Mouse (Mus musculus) MEL (cell line): ENCODE results near the gene Pdk2. TPM values are rescaled to one million over a fixed set of nuclear protein-coding genes. Genes with fewer than 3 reads are reported as not detected.

Source experiments
- DNase-seq: peaks from one replicate; pipeline ENCODE4 v3.0.0; 2011; ENCODE audit warnings: low read depth, low spot score
- H3K27ac ChIP-seq: 2 replicates; pipeline ENCODE4 v1.5.1; 2012; ENCODE audit warnings: low read depth, mild to moderate bottlenecking, control low read depth, low read length, moderate library complexity; ENCODE audit not compliant: control insufficient read depth
- H3K27me3 ChIP-seq, 2 experiments: fragments of 150-350 bp in 1 of 2; sonication (generic) in 1 of 2; 2 replicates each; pipeline ENCODE4 v1.6.1; 2012; ENCODE audit warnings: low read length in 2 of 2, mild to moderate bottlenecking in 2 of 2, improper control_type of control experiment in 1 of 2, moderate library complexity in 1 of 2; ENCODE audit not compliant: insufficient read depth in 2 of 2, control insufficient read depth in 1 of 2
- H3K36me3 ChIP-seq, 2 experiments: 2 replicates each; pipeline ENCODE4 v1.6.1; 2012 to 2014; ENCODE audit warnings: low read length in 2 of 2, improper control_type of control experiment in 1 of 2, inconsistent platforms in 1 of 2, mild to moderate bottlenecking in 1 of 2; ENCODE audit not compliant: insufficient read depth in 2 of 2, control insufficient read depth in 1 of 2
- H3K4me1 ChIP-seq, 2 experiments: fragments of 150-350 bp in 1 of 2; sonication (generic) in 1 of 2; 2 replicates each; pipeline ENCODE4 v1.6.1; 2012; ENCODE audit warnings: low read length in 2 of 2, improper control_type of control experiment in 1 of 2, mild to moderate bottlenecking in 1 of 2; ENCODE audit not compliant: insufficient read depth in 2 of 2, control insufficient read depth in 1 of 2
- H3K4me3 ChIP-seq, 2 experiments: fragments of 150-350 bp in 1 of 2; sonication (generic) in 1 of 2; 2 replicates each; pipeline ENCODE4 v1.5.1; 2012; ENCODE audit warnings: low read depth in 2 of 2, low read length in 2 of 2, mild to moderate bottlenecking in 2 of 2, moderate library complexity in 2 of 2, control low read depth in 1 of 2, improper control_type of control experiment in 1 of 2; ENCODE audit not compliant: control insufficient read depth in 1 of 2, insufficient read depth in 1 of 2
- H3K79me2 ChIP-seq: 2 replicates; pipeline ENCODE4 v1.6.1; 2012; ENCODE audit warnings: mild to moderate bottlenecking, low read length, moderate library complexity; ENCODE audit not compliant: control insufficient read depth, poor library complexity, insufficient read depth
- H3K9ac ChIP-seq: 2 replicates; pipeline ENCODE4 v1.6.1; 2012; ENCODE audit warnings: low read depth, mild to moderate bottlenecking, control low read depth, low read length, moderate library complexity; ENCODE audit not compliant: control insufficient read depth, poor library complexity, severe bottlenecking
- H3K9me3 ChIP-seq: fragments of 150-350 bp; sonication (generic); replicated peaks from 2 replicates; pipeline ENCODE4 v1.6.1; 2012; ENCODE audit warnings: mild to moderate bottlenecking, low read length, improper control_type of control experiment, moderate library complexity; ENCODE audit not compliant: insufficient read depth
- BHLHE40 ChIP-seq: IDR thresholded peaks from 2 replicates; pipeline ENCODE4 v1.6.1; 2012; ENCODE audit warnings: low read depth, mild to moderate bottlenecking, inconsistent platforms, low read length, improper control_type of control experiment, borderline replicate concordance
- CHD1 ChIP-seq: IDR thresholded peaks from 2 replicates; pipeline ENCODE4 v1.6.1; 2012; ENCODE audit warnings: low read depth, mild to moderate bottlenecking, inconsistent platforms, low read length, improper control_type of control experiment
- CTCF ChIP-seq, 3 experiments: IDR thresholded peaks in 2 of 3; conservative IDR thresholded peaks in 1 of 3; 2 replicates each; pipeline ENCODE4 v1.5.1; 2011 to 2012; ENCODE audit warnings: low read length in 3 of 3, low read depth in 2 of 3, mild to moderate bottlenecking in 2 of 3, improper control_type of control experiment in 1 of 3, inconsistent platforms in 1 of 3, mixed read lengths in 1 of 3, moderate library complexity in 1 of 3; ENCODE audit not compliant: control insufficient read depth in 1 of 3, insufficient read depth in 1 of 3, poor library complexity in 1 of 3, severe bottlenecking in 1 of 3
- E2F4 ChIP-seq: IDR thresholded peaks from 2 replicates; pipeline ENCODE4 v1.6.1; 2011; ENCODE audit warnings: low read depth, low read length, improper control_type of control experiment, borderline replicate concordance
- EP300 ChIP-seq, 2 experiments: IDR thresholded peaks; 2 replicates each; pipeline ENCODE4 v1.6.1; 2011; ENCODE audit warnings: improper control_type of control experiment in 2 of 2, low read length in 2 of 2, low read depth in 1 of 2, mild to moderate bottlenecking in 1 of 2
- GABPA ChIP-seq: IDR thresholded peaks from 2 replicates; pipeline ENCODE4 v1.6.1; 2012; ENCODE audit warnings: low read depth, mild to moderate bottlenecking, inconsistent platforms, low read length, improper control_type of control experiment, moderate library complexity
- HCFC1 ChIP-seq: IDR thresholded peaks from 2 replicates; pipeline ENCODE4 v1.6.1; 2012; ENCODE audit warnings: low read depth, mild to moderate bottlenecking, inconsistent platforms, low read length, improper control_type of control experiment, moderate library complexity
- KAT2A ChIP-seq: conservative IDR thresholded peaks from 2 replicates; pipeline ENCODE4 v1.6.1; 2012; ENCODE audit warnings: low read depth, low read length, improper control_type of control experiment, inconsistent platforms
- MAFK ChIP-seq: IDR thresholded peaks from 2 replicates; pipeline ENCODE4 v1.6.1; 2011; ENCODE audit warnings: low read depth, mild to moderate bottlenecking, low read length, improper control_type of control experiment, borderline replicate concordance
- MAX ChIP-seq: IDR thresholded peaks from 2 replicates; pipeline ENCODE4 v1.6.1; 2011; ENCODE audit warnings: low read length, improper control_type of control experiment
- MXI1 ChIP-seq: IDR thresholded peaks from 2 replicates; pipeline ENCODE4 v1.6.1; 2011; ENCODE audit warnings: mild to moderate bottlenecking, low read depth, low read length, improper control_type of control experiment
- MYC ChIP-seq: IDR thresholded peaks from 2 replicates; pipeline ENCODE4 v1.6.1; 2011; ENCODE audit warnings: low read depth, mild to moderate bottlenecking, low read length, improper control_type of control experiment, moderate library complexity
- NELFE ChIP-seq: IDR thresholded peaks from 2 replicates; pipeline ENCODE4 v1.6.1; 2011; ENCODE audit warnings: low read depth, low read length, improper control_type of control experiment
- NRF1 ChIP-seq: IDR thresholded peaks from 2 replicates; pipeline ENCODE4 v1.6.1; 2014; ENCODE audit warnings: low read depth, mild to moderate bottlenecking, inconsistent platforms, low read length, improper control_type of control experiment, moderate library complexity; ENCODE audit not compliant: poor library complexity, insufficient read depth, severe bottlenecking
- POLR2A ChIP-seq, 2 experiments: IDR thresholded peaks; 2 replicates each; pipeline ENCODE4 v1.6.1; 2011 to 2012; ENCODE audit warnings: low read length in 2 of 2, mild to moderate bottlenecking in 2 of 2, control low read depth in 1 of 2, improper control_type of control experiment in 1 of 2, low read depth in 1 of 2, moderate library complexity in 1 of 2; ENCODE audit not compliant: control insufficient read depth in 1 of 2, insufficient read depth in 1 of 2, poor library complexity in 1 of 2
- POLR2AphosphoS2 ChIP-seq: IDR thresholded peaks from 2 replicates; pipeline ENCODE4 v1.6.1; 2011; ENCODE audit warnings: low read length, improper control_type of control experiment
- RAD21 ChIP-seq: IDR thresholded peaks from 2 replicates; pipeline ENCODE4 v1.6.1; 2011; ENCODE audit warnings: mild to moderate bottlenecking, low read depth, low read length, improper control_type of control experiment
- RCOR1 ChIP-seq: IDR thresholded peaks from 2 replicates; pipeline ENCODE4 v1.6.1; 2012; ENCODE audit warnings: low read depth, mild to moderate bottlenecking, inconsistent platforms, low read length, improper control_type of control experiment
- SIN3A ChIP-seq: IDR thresholded peaks from 2 replicates; pipeline ENCODE4 v1.6.1; 2012; ENCODE audit warnings: low read length, improper control_type of control experiment, inconsistent platforms
- SMC3 ChIP-seq: IDR thresholded peaks from 2 replicates; pipeline ENCODE4 v1.6.1; 2011; ENCODE audit warnings: low read depth, low read length, improper control_type of control experiment
- TAL1 ChIP-seq: IDR thresholded peaks from 2 replicates; pipeline ENCODE4 v1.6.1; 2012; ENCODE audit warnings: mild to moderate bottlenecking, inconsistent platforms, low read length, moderate library complexity, mixed read lengths
- TBP ChIP-seq: IDR thresholded peaks from 2 replicates; pipeline ENCODE4 v1.8.0; 2011; ENCODE audit warnings: low read depth, low read length, improper control_type of control experiment
- TCF12 ChIP-seq: IDR thresholded peaks from 2 replicates; pipeline ENCODE4 v1.6.1; 2014; ENCODE audit warnings: low read depth, mild to moderate bottlenecking, inconsistent platforms, low read length, improper control_type of control experiment, moderate library complexity
- USF1 ChIP-seq: IDR thresholded peaks from 2 replicates; pipeline ENCODE4 v1.6.1; 2014; ENCODE audit warnings: low read depth, mild to moderate bottlenecking, inconsistent platforms, low read length, improper control_type of control experiment, moderate library complexity
- ZC3H11A ChIP-seq: IDR thresholded peaks from 2 replicates; pipeline ENCODE4 v1.6.1; 2012; ENCODE audit warnings: low read depth, mild to moderate bottlenecking, inconsistent platforms, low read length, improper control_type of control experiment
- ZKSCAN1 ChIP-seq: IDR thresholded peaks from 2 replicates; pipeline ENCODE4 v1.6.1; 2012; ENCODE audit warnings: low read depth, mild to moderate bottlenecking, inconsistent platforms, low read length, improper control_type of control experiment, moderate library complexity
- ZMIZ1 ChIP-seq: IDR thresholded peaks from 2 replicates; pipeline ENCODE4 v1.6.1; 2012; ENCODE audit warnings: low read depth, mild to moderate bottlenecking, inconsistent platforms, low read length, improper control_type of control experiment, moderate library complexity
- polyA plus RNA-seq, 2 experiments: library from polyadenylated mRNA; stranded (reverse) in 1 of 2; unstranded in 1 of 2; fragments of >175 nt in 1 of 2; fragments of >200 nt in 1 of 2; gene quantifications; 2 replicates each; pipeline versions ENCODE4 v1.2.1 to v1.2.4; 2012; ENCODE audit warnings: low replicate concordance in 2 of 2, low read depth in 1 of 2; ENCODE audit not compliant: insufficient read length in 2 of 2, insufficient read depth in 1 of 2, missing spikeins in 1 of 2
- total RNA-seq: library from RNA; depleted of rRNA; stranded (reverse); fragments of 300-350 nt; gene quantifications from 2 replicates; pipeline ENCODE4 v1.2.3, GENCODE M21; 2012

The Pdk2 gene
- total and polyA plus RNA-seq, 3 experiments = 0.81 to 8.0 TPM; not detected in 1

DNA sequence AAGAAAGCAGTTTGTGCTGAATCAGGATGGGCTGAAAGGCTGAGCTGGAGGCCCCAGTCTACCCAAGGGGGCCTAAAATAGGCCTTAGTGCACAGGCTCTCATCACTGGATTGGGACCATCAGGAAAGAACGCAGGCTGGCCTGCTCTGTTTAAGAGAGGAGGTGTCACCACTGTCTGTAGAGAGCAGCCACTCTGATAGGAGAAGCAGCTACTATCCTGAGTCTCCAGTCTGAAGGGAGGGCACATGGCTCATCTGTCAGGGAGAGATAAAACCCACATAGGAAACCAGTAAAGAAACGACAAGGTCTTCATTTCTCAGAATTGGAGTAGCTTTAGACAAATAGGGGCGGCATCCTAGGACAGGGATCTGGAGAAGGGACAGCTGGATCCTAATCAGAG, 29.1 kb downstream of the Pdk2 start (continued):
- peak; percentile 78 for TF ChIP-seq MAFK
- TF ChIP-seq SIN3A = peak; percentile 96
- TF ChIP-seq TCF12 = peak; percentile 100
- TF ChIP-seq BHLHE40 = peak; percentile 86
- no peak; the same call in 1 of the 2 replicates for TF ChIP-seq ZC3H11A
- TF ChIP-seq MXI1 = peak; percentile 95
- TF ChIP-seq ZKSCAN1 = no peak
- TF ChIP-seq POLR2A (IDR thresholded peaks at IDR 0.05; ENCODE audit: control insufficient read depth in 1 of 2, insufficient read depth in 1 of 2, low read depth in 1 of 2, low read length in 2 of 2, poor library complexity in 1 of 2) = peak in 1 of 2 experiments; percentile 96; a peak in 2 of 4 replicates
- peak; percentile 45; the same call in 1 of the 2 replicates for TF ChIP-seq HCFC1
- TF ChIP-seq CHD1 = peak; percentile 13; the same call in 1 of the 2 replicates
- peak; percentile 79 for TF ChIP-seq USF1
- peak; percentile 97 to 99 for TF ChIP-seq EP300 (IDR thresholded peaks at IDR 0.05; ENCODE audit: low read depth in 1 of 2, low read length in 2 of 2)
- TF ChIP-seq CTCF (IDR thresholded peaks at IDR 0.05 in 2 of 3, conservative IDR thresholded peaks at IDR 0.05 in 1 of 3; ENCODE audit: control insufficient read depth in 1 of 3, insufficient read depth in 1 of 3, low read depth in 2 of 3, low read length in 3 of 3, poor library complexity in 1 of 3, severe bottlenecking in 1 of 3) = no peak
- no peak for TF ChIP-seq SMC3
- TF ChIP-seq RAD21 = no peak
- TF ChIP-seq NELFE = peak; percentile 84
- peak; percentile 100 for TF ChIP-seq TAL1
- TF ChIP-seq NRF1 = no peak
- TF ChIP-seq GABPA = no peak
- peak; percentile 92 for TF ChIP-seq MAX
- no peak for TF ChIP-seq E2F4
- TF ChIP-seq MYC = peak; percentile 98
- TF ChIP-seq ZMIZ1 = peak; percentile 94
- TF ChIP-seq KAT2A = peak; percentile 5; the same call in 1 of the 2 replicates
- TF ChIP-seq POLR2AphosphoS2 = peak; percentile 87; the same call in 1 of the 2 replicates

GRCm38 (mm10) chr11:95011416-95011815, 29.7 kb downstream of the Pdk2 start:
- peaks cover 25% of the 10 kb centered on the region for H3K79me2 ChIP-seq

More at GRCm38 (mm10) chr11:95011416-95011815, 29.7 kb downstream of the Pdk2 start:
- peak overlapping the region; percentile 91 for H3K9ac ChIP-seq
- peak overlapping the region; percentile 99 for H3K27ac ChIP-seq
- H3K4me1 ChIP-seq = peaks cover 8 to 57% of the 10 kb centered on the region in 2 experiments
- H3K36me3 ChIP-seq = peaks cover 0 to 38% of the 10 kb centered on the region in 2 experiments; a peak in 3 of 4 replicates
- no peaks in the 10 kb centered on the region for H3K9me3 ChIP-seq
- no peaks in the 10 kb centered on the region for H3K27me3 ChIP-seq
- no peak for TF ChIP-seq RCOR1
- no peak for TF ChIP-seq TBP
- no peak for TF ChIP-seq MAX
- TF ChIP-seq ZC3H11A = no peak
- no peak for TF ChIP-seq MAFK
- no peak for TF ChIP-seq CTCF (IDR thresholded peaks at IDR 0.05 in 2 of 3, conservative IDR thresholded peaks at IDR 0.05 in 1 of 3; ENCODE audit: control insufficient read depth in 1 of 3, insufficient read depth in 1 of 3, low read depth in 2 of 3, low read length in 3 of 3, poor library complexity in 1 of 3, severe bottlenecking in 1 of 3)
- TF ChIP-seq POLR2A (IDR thresholded peaks at IDR 0.05; ENCODE audit: control insufficient read depth in 1 of 2, insufficient read depth in 1 of 2, low read depth in 1 of 2, low read length in 2 of 2, poor library complexity in 1 of 2) = peak in 1 of 2 experiments; percentile 53; a peak in 1 of 4 replicates
- no peak for TF ChIP-seq POLR2AphosphoS2
- DNase-seq = peak; percentile 70
- H3K4me3 ChIP-seq = peak overlapping the region; percentile 70 to 80
